Comparison of ENCODE assay signal across 9 mouse cellular contexts in the genomic region with DNA sequence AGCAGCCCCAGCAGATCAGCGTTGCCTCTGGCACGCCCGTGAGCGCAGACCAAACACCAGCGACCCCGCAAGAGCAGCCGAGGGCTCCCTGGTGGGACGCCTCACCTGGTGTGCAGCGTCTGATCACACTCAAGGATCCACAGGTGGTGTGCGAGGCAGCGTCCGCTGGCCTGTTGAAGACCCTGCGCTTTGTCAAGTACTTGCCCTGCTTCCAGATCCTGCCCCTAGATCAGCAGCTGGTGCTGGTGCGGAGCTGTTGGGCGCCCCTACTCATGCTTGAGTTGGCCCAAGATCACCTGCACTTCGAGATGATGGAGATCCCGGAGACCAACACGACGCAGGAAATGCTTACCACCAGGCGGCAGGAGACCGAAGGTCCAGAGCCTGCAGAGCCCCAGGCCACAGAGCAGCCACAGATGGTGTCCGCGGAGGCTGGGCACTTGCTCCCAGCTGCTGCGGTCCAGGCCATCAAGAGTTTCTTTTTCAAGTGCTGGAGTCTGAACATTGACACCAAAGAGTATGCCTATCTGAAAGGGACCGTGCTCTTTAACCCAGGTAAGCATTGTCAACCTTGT. TPM values are rescaled to one million over a fixed set of nuclear protein-coding genes. Genes with fewer than 3 reads are reported as not detected.
DNase-seq lines count a peak whose midpoint lies in the region; ATAC-seq and TF ChIP-seq lines count a peak whose summit lies in the region.
"Had no signal": no experiment of that assay in that cellular context is flagged by ENCODE, and none has a peak within 500 bp of the region (broad histone marks: within the 10 kb centered on the region; RNA-seq: fewer than 3 reads in every experiment).

No protein-coding gene starts in this region.

- H3K4me1 ChIP-seq in hindbrain, postnatal 0 days (ENCODE audit: insufficient read depth, low read length), result no peaks in the 10 kb centered on the region
- peaks cover 11% of the 10 kb centered on the region; the same call in 1 of the 2 replicates for H3K4me1 ChIP-seq in olfactory bulb, adult 2 months (ENCODE audit: control insufficient read depth, insufficient read depth, low read length)

- H3K9ac ChIP-seq in hindbrain, postnatal 0 days (replicated peaks; ENCODE audit: low read length), result no peak overlapping the region; the same call in 1 of the 2 replicates

- TF ChIP-seq CTCF in left cerebral cortex, adult 2 months (IDR thresholded peaks at IDR 0.05), result no peak
- TF ChIP-seq CTCF in hindbrain, postnatal 0 days (IDR thresholded peaks at IDR 0.05; ENCODE audit: low read depth), result peak; percentile 41
- no peak for TF ChIP-seq CTCF in olfactory bulb, adult 2 months (IDR thresholded peaks at IDR 0.05; ENCODE audit: insufficient read depth, low read depth, low read length)

- no peak for TF ChIP-seq POLR2A in olfactory bulb, adult 2 months (IDR thresholded peaks at IDR 0.05; ENCODE audit: insufficient read depth, low read depth, low read length)

- no peak overlapping the region for H3K27ac ChIP-seq in left cerebral cortex, adult 2 months
- no peak overlapping the region for H3K27ac ChIP-seq in hindbrain, postnatal 0 days
- no peak overlapping the region for H3K27ac ChIP-seq in olfactory bulb, adult 2 months (ENCODE audit: insufficient read depth, low read depth, low read length)

- 33% methylated on average over 25 of the region's 25 CpGs for WGBS in hindbrain, postnatal 0 days
- WGBS in olfactory bulb, adult 2 months, result 16% methylated on average over 25 of the region's 25 CpGs

- DNase-seq in left cerebral cortex, adult 2 months (ENCODE audit: extremely low spot score in 1 of 2, low spot score in 2 of 2), result no peak
- no peak for DNase-seq in left cerebral cortex, adult 11 months (ENCODE audit: low spot score)
- DNase-seq in embryo, embryonic 11 days, result peak; percentile 30
- peak; percentile 19 for DNase-seq in hindbrain, postnatal 0 days (ENCODE audit: low spot score)
- no peak for DNase-seq in spleen, postnatal 4 days (ENCODE audit: low spot score in 2 of 2)
- no peak for DNase-seq in MN1 (ENCODE audit: low spot score)
- no peak for DNase-seq in layer of hippocampus, adult 18-20 months (ENCODE audit: low spot score in 2 of 2)

- H3K4me3 ChIP-seq in left cerebral cortex, adult 2 months, result peak overlapping the region; percentile 34
- H3K4me3 ChIP-seq in hindbrain, postnatal 0 days (ENCODE audit: low read length), result peak overlapping the region; percentile 38
- H3K4me3 ChIP-seq in olfactory bulb, adult 2 months (ENCODE audit: insufficient read depth, low read depth, low read length), result peak overlapping the region; percentile 35

- H3K9me3 ChIP-seq in hindbrain, postnatal 0 days (ENCODE audit: low read length), result no peaks in the 10 kb centered on the region

- peak overlapping the region; percentile 72 for H3K4me2 ChIP-seq in hindbrain, postnatal 0 days (ENCODE audit: low read depth, low read length)

- peak; percentile 32 for ATAC-seq in hindbrain, postnatal 0 days

- intact Hi-C loops in left cerebral cortex, adult 2 months (cut with DNase I), result no loop called here

- no peaks in the 10 kb centered on the region for H3K27me3 ChIP-seq in hindbrain, postnatal 0 days (ENCODE audit: insufficient read depth, low read length)

- no peaks in the 10 kb centered on the region for H3K36me3 ChIP-seq in hindbrain, postnatal 0 days (ENCODE audit: insufficient read depth, low read length)

RNA-seq across cellular contexts. Expression of a gene that starts 0.9 kb away (rescaled TPM):
- total RNA-seq in left cerebral cortex, adult 2 months (2021), result not detected
- 0.31 and 1.7 TPM in 2 replicates for total RNA-seq in hindbrain, postnatal 0 days (2014; rRNA removed)
- polyA plus RNA-seq in hindbrain, postnatal 0 days (2015; fragmentation: Nextera tagmentation; extraction: Ambion mirVana), result 0.25 TPM in 2 replicates
- not detected in 2 replicates for polyA plus RNA-seq in olfactory bulb, adult 2 months (2012; ENCODE audit: insufficient read depth, insufficient read length, low replicate concordance, missing spikeins)
- not detected for total RNA-seq in layer of hippocampus, adult 18-20 months (2021)
- total RNA-seq: left cerebral cortex, postnatal 25 days had no signal

Comparison
In these comparisons a context has a peak if more than half of its experiments do, and no peak if none do; other contexts are left out.
1. DNase-seq: peak in embryo, embryonic 11 days (single experiment) and hindbrain, postnatal 0 days (single experiment); none in left cerebral cortex, adult 2 months (0 of 2), left cerebral cortex, adult 11 months (single experiment), spleen, postnatal 4 days (0 of 2), MN1 (single experiment) and layer of hippocampus, adult 18-20 months (0 of 2).
2. Peak in every context shown above with its lines, with median percentiles within 50 percentile points of each other: H3K4me3 ChIP-seq.